9 mouse cellular contexts compared by ENCODE assay signal in genomic region chr15:61308936-61309335, GRCm38 (mm10).
DNase-seq lines count a peak whose midpoint lies in the region; TF ChIP-seq lines count a peak whose summit lies in the region.
"Had no signal": no experiment of that assay in that cellular context is flagged by ENCODE, and none has a peak within 500 bp of the region (broad histone marks: within the 10 kb centered on the region; RNA-seq: fewer than 3 reads in every experiment).

No protein-coding gene starts in this region.

- peak; percentile 76 for DNase-seq in liver, adult 2 months (ENCODE audit: extremely low read depth, low read depth, low spot score)
- no peak for DNase-seq in liver
- peak; percentile 21 for DNase-seq in brain, adult 2 months (ENCODE audit: low read depth, low spot score)
- peak; percentile 59 for DNase-seq in kidney, adult 9 months
- no peak for DNase-seq in cerebellum, postnatal 14 days
- no peak for DNase-seq in thymus, adult 2 months
- no peak for DNase-seq in cerebellum, postnatal 25 days

- 30% methylated on average over 4 of the region's 4 CpGs for WGBS in liver, adult 2 months
- 90% methylated on average over 4 of the region's 4 CpGs for WGBS in thymus, adult 2 months

- H3K4me3 ChIP-seq in liver, adult 2 months (ENCODE audit: insufficient read depth, low read depth, low read length): no peak overlapping the region
- H3K4me3 ChIP-seq in thymus, adult 2 months (ENCODE audit: control insufficient read depth, insufficient read depth, low read length): no peak overlapping the region
- H3K4me3 ChIP-seq: limb, embryonic 12.5 days had no signal

- no peaks in the 10 kb centered on the region for H3K79me2 ChIP-seq in liver, adult 2 months (ENCODE audit: control insufficient read depth, insufficient read depth, low read length)

- no peak for TF ChIP-seq CTCF in liver, adult 2 months (IDR thresholded peaks at IDR 0.05; ENCODE audit: low read depth, low read length)
- TF ChIP-seq CTCF in thymus, adult 2 months (IDR thresholded peaks at IDR 0.05; ENCODE audit: borderline replicate concordance, control insufficient read depth, extremely low read depth, insufficient read depth, low read length, poor library complexity): no peak

- no peak overlapping the region for H3K9ac ChIP-seq in liver, adult 2 months (ENCODE audit: low read depth, low read length)
- H3K9ac ChIP-seq: limb, embryonic 12.5 days had no signal

- TF ChIP-seq POLR2A in liver, adult 2 months (IDR thresholded peaks at IDR 0.05; ENCODE audit: extremely low read depth, insufficient read depth, low read length): no peak
- no peak for TF ChIP-seq POLR2A in thymus, adult 2 months (IDR thresholded peaks at IDR 0.05; ENCODE audit: control insufficient read depth, extremely low read depth, insufficient read depth, low read length, poor library complexity)

- no peaks in the 10 kb centered on the region for H3K27me3 ChIP-seq in liver, adult 2 months (ENCODE audit: control insufficient read depth, insufficient read depth, low read length)
- H3K27me3 ChIP-seq in thymus, adult 2 months (ENCODE audit: control insufficient read depth, insufficient read depth, low read length): no peaks in the 10 kb centered on the region
- H3K27me3 ChIP-seq: limb, embryonic 12.5 days had no signal

- H3K36me3 ChIP-seq in liver, adult 2 months (ENCODE audit: control insufficient read depth, insufficient read depth, low read length): no peaks in the 10 kb centered on the region
- H3K36me3 ChIP-seq in thymus, adult 2 months (ENCODE audit: control insufficient read depth, insufficient read depth, low read length): no peaks in the 10 kb centered on the region
- H3K36me3 ChIP-seq: limb, embryonic 12.5 days had no signal

- no peak overlapping the region for H3K27ac ChIP-seq in liver, adult 2 months (replicated peaks; ENCODE audit: insufficient read depth, low read depth, low read length)
- H3K27ac ChIP-seq in thymus, adult 2 months (ENCODE audit: control insufficient read depth, insufficient read depth, low read length): no peak overlapping the region
- H3K27ac ChIP-seq: limb, embryonic 12.5 days; stomach, postnatal 0 days had no signal

- peaks cover 2% of the 10 kb centered on the region for H3K4me1 ChIP-seq in liver, adult 2 months (ENCODE audit: control insufficient read depth, insufficient read depth, low read length)
- H3K4me1 ChIP-seq in thymus, adult 2 months (replicated peaks; ENCODE audit: control insufficient read depth, insufficient read depth, low read length): no peaks in the 10 kb centered on the region
- H3K4me1 ChIP-seq: limb, embryonic 12.5 days had no signal

Comparison
In these comparisons a context has a peak if more than half of its experiments do, and no peak if none do; other contexts are left out.
1. DNase-seq: peak in liver, adult 2 months (single experiment), brain, adult 2 months (single experiment) and kidney, adult 9 months (single experiment); none in liver (single experiment), cerebellum, postnatal 14 days (0 of 2), thymus, adult 2 months (single experiment) and cerebellum, postnatal 25 days (0 of 2).